In genomic region chr17:47511111-47512020, GRCm38 (mm10) we compare ENCODE assay signal across 7 mouse cellular contexts. TPM values are rescaled to one million over a fixed set of nuclear protein-coding genes. Genes with fewer than 3 reads are reported as not detected.
DNase-seq lines count a peak whose midpoint lies in the region; ATAC-seq and TF ChIP-seq lines count a peak whose summit lies in the region.

No protein-coding gene starts in this region.

- H3K36me3 ChIP-seq in intestine, embryonic 16.5 days (ENCODE audit: control insufficient read depth, insufficient read depth, low read length): no peaks in the 10 kb centered on the region
- H3K36me3 ChIP-seq in midbrain, embryonic 12.5 days: no peaks in the 10 kb centered on the region
- H3K36me3 ChIP-seq in small intestine, adult 2 months (ENCODE audit: control insufficient read depth, insufficient read depth, low read length): no peaks in the 10 kb centered on the region

- 6% methylated on average over 25 of the region's 25 CpGs for WGBS in intestine, embryonic 16.5 days
- WGBS in midbrain, embryonic 12.5 days: 20% methylated on average over 25 of the region's 25 CpGs
- WGBS in small intestine, adult 2 months: 4% methylated on average over 25 of the region's 25 CpGs

- TF ChIP-seq CTCF in small intestine, adult 2 months (IDR thresholded peaks at IDR 0.05; ENCODE audit: extremely low read depth, insufficient read length, insufficient replicate concordance, low read depth, low read length): peak; percentile 92; the same call in 1 of the 2 replicates

- ATAC-seq in intestine, embryonic 16.5 days: peak; percentile 90
- ATAC-seq in midbrain, embryonic 12.5 days (ENCODE audit: low FRiP score, low read depth): peak; percentile 85

- H3K9me3 ChIP-seq in intestine, embryonic 16.5 days (ENCODE audit: control insufficient read depth, low read length): no peaks in the 10 kb centered on the region
- no peaks in the 10 kb centered on the region for H3K9me3 ChIP-seq in midbrain, embryonic 12.5 days

- peaks cover 59% of the 10 kb centered on the region for H3K4me1 ChIP-seq in intestine, embryonic 16.5 days (ENCODE audit: control insufficient read depth, insufficient read depth, low read length)
- H3K4me1 ChIP-seq in midbrain, embryonic 12.5 days: peaks cover 10% of the 10 kb centered on the region
- H3K4me1 ChIP-seq in small intestine, adult 2 months (ENCODE audit: control insufficient read depth, insufficient read depth, insufficient read length, low read length): peaks cover 25% of the 10 kb centered on the region; the same call in 1 of the 2 replicates

- H3K27me3 ChIP-seq in intestine, embryonic 16.5 days (replicated peaks; ENCODE audit: control insufficient read depth, insufficient read depth, low read length): no peaks in the 10 kb centered on the region
- H3K27me3 ChIP-seq in midbrain, embryonic 12.5 days: peaks cover under 1% of the 10 kb centered on the region; the same call in 1 of the 2 replicates
- H3K27me3 ChIP-seq in small intestine, adult 2 months (ENCODE audit: control insufficient read depth, insufficient read depth, low read length): no peaks in the 10 kb centered on the region

- DNase-seq in adrenal gland, adult 8-10 months: peak; percentile 98
- peak; percentile 98 for DNase-seq in embryo, embryonic 9.5 days (ENCODE audit: extremely low spot score)
- DNase-seq in gastrocnemius, postnatal 4 days (ENCODE audit: low spot score in 2 of 2): peak; percentile 97 to 98
- peak; percentile 92 to 96 for DNase-seq in left cerebral cortex, postnatal 36 days (ENCODE audit: low spot score in 2 of 2)

- intact Hi-C loops in left cerebral cortex, postnatal 36 days (cut with DNase I): loop anchor here (2.0 to 5.0 kb wide), 2 partner anchors 86 to 99 kb away; partner anchors contain the start of genes Bysl, Gm20517 and Med20

- TF ChIP-seq POLR2A in small intestine, adult 2 months (IDR thresholded peaks at IDR 0.05; ENCODE audit: low read depth, low read length): peak; percentile 60; the same call in 1 of the 2 replicates

- H3K4me2 ChIP-seq in intestine, embryonic 16.5 days (ENCODE audit: low read depth, low read length): peak overlapping the region; percentile 56
- peak overlapping the region; percentile 39 for H3K4me2 ChIP-seq in midbrain, embryonic 12.5 days (replicated peaks)

- peak overlapping the region; percentile 67 for H3K9ac ChIP-seq in intestine, embryonic 16.5 days (ENCODE audit: low read depth, low read length)
- H3K9ac ChIP-seq in midbrain, embryonic 12.5 days (replicated peaks): no peak overlapping the region

- H3K27ac ChIP-seq in intestine, embryonic 16.5 days (ENCODE audit: low read length): peak overlapping the region; percentile 95
- H3K27ac ChIP-seq in midbrain, embryonic 12.5 days (replicated peaks): no peak overlapping the region
- peak overlapping the region; percentile 79 for H3K27ac ChIP-seq in small intestine, adult 2 months (ENCODE audit: insufficient read depth, low read depth, low read length)

- peak overlapping the region; percentile 32 for H3K4me3 ChIP-seq in intestine, embryonic 16.5 days (ENCODE audit: low read length)
- H3K4me3 ChIP-seq in midbrain, embryonic 12.5 days: 0 out of 2 replicates have a peak overlapping the region, but pooled peaks have one; percentile 10
- H3K4me3 ChIP-seq in small intestine, adult 2 months (ENCODE audit: low read depth, low read length): peak overlapping the region; percentile 54

RNA-seq across cellular contexts. Expression of gene Ccnd3, which starts 6.5 kb away (rescaled TPM):
- 100 to 1,000 TPM; 350 to 623 (median 446) TPM for total RNA-seq in adrenal gland, adult 8-10 months (2022)
- 100 to 1,000 TPM; 270 to 304 TPM for total RNA-seq in gastrocnemius, postnatal 4 days (2021)
- polyA plus RNA-seq in intestine, embryonic 16.5 days (2015; fragmentation: Nextera tagmentation; extraction: Ambion mirVana): 371 and 393 TPM in 2 replicates
- 10 to 100 TPM; 30.1 to 34.9 TPM for total RNA-seq in left cerebral cortex, postnatal 36 days (2021)
- polyA plus RNA-seq in midbrain, embryonic 12.5 days (2016; fragmentation: Nextera tagmentation; extraction: Ambion mirVana): 127 and 145 TPM in 2 replicates
- polyA plus RNA-seq in small intestine, adult 2 months (2012; rRNA removed): 49.9 and 54.9 TPM in 2 replicates

RNA-seq across cellular contexts. Expression of gene Taf8, which starts 9.3 kb away (rescaled TPM):
- total RNA-seq in adrenal gland, adult 8-10 months (2022): 10 to 100 TPM; 22.8 to 29.9 (median 25.9) TPM
- 10 to 100 TPM; 11.9 to 12.5 TPM for total RNA-seq in gastrocnemius, postnatal 4 days (2021)
- 19.1 and 20.4 TPM in 2 replicates for polyA plus RNA-seq in intestine, embryonic 16.5 days (2015; fragmentation: Nextera tagmentation; extraction: Ambion mirVana)
- 10 to 100 TPM; 16.9 to 20.6 TPM for total RNA-seq in left cerebral cortex, postnatal 36 days (2021)
- 32.2 and 32.7 TPM in 2 replicates for polyA plus RNA-seq in midbrain, embryonic 12.5 days (2016; fragmentation: Nextera tagmentation; extraction: Ambion mirVana)
- 6.2 and 13.3 TPM in 2 replicates for polyA plus RNA-seq in small intestine, adult 2 months (2012; rRNA removed)

Comparison
In these comparisons a context has a peak if more than half of its experiments do, and no peak if none do; other contexts are left out.
1. RNA of gene Ccnd3, which starts 6.5 kb away (total RNA-seq): 350 to 623 TPM in adrenal gland, adult 8-10 months and 270 to 304 TPM in gastrocnemius, postnatal 4 days; 30.1 to 34.9 TPM in left cerebral cortex, postnatal 36 days; every median in the first group is over 4 times any median in the second.
2. Peak in every context shown above with its lines, with median percentiles within 50 percentile points of each other: DNase-seq and H3K4me3 ChIP-seq.